Mouse (Mus musculus) bone marrow macrophage, adult 2 months (primary cell): Measurements from ENCODE around the gene 2010300C02Rik.

Source experiments
- CTCF ChIP-seq: IDR thresholded peaks from 2 replicates; pipeline ENCODE4 v1.5.1; 2012; ENCODE audit warnings: low read depth, mild to moderate bottlenecking, low read length, moderate library complexity
- POLR2A ChIP-seq: IDR thresholded peaks from 2 replicates; pipeline ENCODE4 v1.6.1; 2012; ENCODE audit warnings: mild to moderate bottlenecking, low read depth, low read length, borderline replicate concordance

DNA sequence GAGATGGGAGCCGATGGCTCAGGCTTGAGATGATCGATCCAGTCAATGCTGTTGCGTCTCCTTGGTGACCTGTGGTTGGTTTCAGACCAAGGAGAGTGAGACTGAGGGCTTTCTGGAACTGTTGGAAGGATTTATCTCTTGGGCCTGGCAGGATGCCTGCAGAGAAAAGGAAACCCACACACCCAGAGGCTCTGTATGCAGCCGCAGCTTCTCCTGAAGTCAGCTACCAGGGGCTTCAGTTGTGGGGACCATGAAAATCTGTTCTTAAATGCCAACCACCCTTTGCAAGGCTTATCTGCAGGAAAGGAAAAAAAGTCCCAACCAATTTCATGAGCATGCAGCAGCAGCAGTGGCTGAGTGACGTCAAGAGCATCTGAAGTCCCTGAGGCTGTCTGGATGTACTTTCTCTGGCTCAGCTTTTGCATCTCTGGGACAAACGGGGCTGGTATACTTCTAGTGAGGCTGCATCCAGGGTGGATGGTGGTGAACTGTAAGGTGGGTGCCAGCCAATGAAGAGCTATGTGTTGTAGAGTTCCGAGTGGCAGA lies 42.8 kb downstream of the 2010300C02Rik start:
- TF ChIP-seq POLR2A (no peak), CTCF (no peak)
